ENCODE assay signal across 8 mouse cellular contexts in the genomic region with DNA sequence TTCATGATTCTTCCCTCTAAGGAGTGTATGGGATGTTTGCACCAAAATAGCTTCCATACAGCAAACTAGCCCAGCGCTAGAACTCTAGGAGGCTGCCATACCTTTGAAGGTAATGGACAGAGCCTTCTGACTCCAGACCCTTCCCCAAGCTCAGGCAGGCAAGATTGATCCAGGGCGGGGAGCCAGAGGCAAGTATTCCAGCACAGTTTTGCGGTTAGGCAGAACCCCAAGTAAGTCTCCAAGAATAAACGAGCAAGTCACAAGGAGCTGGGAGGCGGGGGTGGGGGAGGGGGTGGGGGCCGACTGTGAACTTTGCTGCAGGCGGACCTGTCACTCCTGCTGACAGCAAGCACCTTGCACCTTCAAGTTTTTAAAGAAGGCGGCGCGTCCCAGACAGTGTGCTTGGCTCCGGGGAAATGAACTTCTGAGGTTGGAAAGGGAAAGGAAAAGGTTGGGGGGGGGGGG. TPM values are rescaled to one million over a fixed set of nuclear protein-coding genes. Genes with fewer than 3 reads are reported as not detected.
A peak's percentile ranks its signal among the peaks of the same experiment; 100 is the strongest.
DNase-seq lines count a peak whose midpoint lies in the region; ATAC-seq lines count a peak whose summit lies in the region.

No protein-coding gene starts in this region.

- no peaks in the 10 kb centered on the region for H3K27me3 ChIP-seq in forebrain, embryonic 15.5 days
- no peaks in the 10 kb centered on the region for H3K27me3 ChIP-seq in intestine, embryonic 14.5 days (replicated peaks; ENCODE audit: control insufficient read depth, insufficient read depth, low read length)
- H3K27me3 ChIP-seq in midbrain, embryonic 15.5 days (replicated peaks): no peaks in the 10 kb centered on the region

- H3K4me2 ChIP-seq in forebrain, embryonic 15.5 days (replicated peaks): peak overlapping the region; percentile 95
- peak overlapping the region; percentile 58 for H3K4me2 ChIP-seq in intestine, embryonic 14.5 days (ENCODE audit: low read length)
- peak overlapping the region; percentile 70 for H3K4me2 ChIP-seq in midbrain, embryonic 15.5 days

- H3K36me3 ChIP-seq in forebrain, embryonic 15.5 days: peaks cover 4% of the 10 kb centered on the region; the same call in 1 of the 2 replicates
- H3K36me3 ChIP-seq in intestine, embryonic 14.5 days (ENCODE audit: control insufficient read depth, insufficient read depth, low read length): peaks cover 9% of the 10 kb centered on the region; the same call in 1 of the 2 replicates
- no peaks in the 10 kb centered on the region for H3K36me3 ChIP-seq in midbrain, embryonic 15.5 days (replicated peaks)

- no peak overlapping the region for H3K27ac ChIP-seq in forebrain, embryonic 15.5 days (replicated peaks)
- no peak overlapping the region for H3K27ac ChIP-seq in intestine, embryonic 14.5 days (ENCODE audit: low read depth)
- H3K27ac ChIP-seq in midbrain, embryonic 15.5 days: no peak overlapping the region

- peak; percentile 61 for ATAC-seq in forebrain, embryonic 15.5 days (replicated peaks)
- ATAC-seq in intestine, embryonic 14.5 days (replicated peaks; ENCODE audit: low FRiP score, low TSS enrichment, low read depth): peak; percentile 86
- no peak; the same call in 1 of the 2 replicates for ATAC-seq in midbrain, embryonic 15.5 days (replicated peaks)
- no peak for ATAC-seq in megakaryocyte progenitor cell, adult 5-6 weeks (replicated peaks; ENCODE audit: poor library complexity)

- peak overlapping the region; percentile 48 for H3K4me3 ChIP-seq in forebrain, embryonic 15.5 days
- peak overlapping the region; percentile 38 for H3K4me3 ChIP-seq in intestine, embryonic 14.5 days (ENCODE audit: low read depth, low read length)
- H3K4me3 ChIP-seq in midbrain, embryonic 15.5 days: peak overlapping the region; percentile 40

- peaks cover 16% of the 10 kb centered on the region for H3K4me1 ChIP-seq in forebrain, embryonic 15.5 days
- peaks cover 3% of the 10 kb centered on the region; the same call in 1 of the 2 replicates for H3K4me1 ChIP-seq in intestine, embryonic 14.5 days (replicated peaks; ENCODE audit: control insufficient read depth, insufficient read depth, low read length)
- peaks cover 11% of the 10 kb centered on the region for H3K4me1 ChIP-seq in midbrain, embryonic 15.5 days

- H3K9ac ChIP-seq in forebrain, embryonic 15.5 days (replicated peaks): peak overlapping the region; percentile 50
- peak overlapping the region; percentile 23; the same call in 1 of the 2 replicates for H3K9ac ChIP-seq in intestine, embryonic 14.5 days (ENCODE audit: low read length)
- H3K9ac ChIP-seq in midbrain, embryonic 15.5 days: peak overlapping the region; percentile 40; the same call in 1 of the 2 replicates

- DNase-seq in cerebellum, postnatal 10 days: peak; percentile 19 to 33
- DNase-seq in cerebellum, adult 11-12 months: no peak
- peak; percentile 7 for DNase-seq in 3134 (ENCODE audit: extremely low read depth, insufficient read length, low spot score)
- DNase-seq in intestine, embryonic 14.5 days (ENCODE audit: low spot score): no peak
- DNase-seq in testis, postnatal 14 days (ENCODE audit: low spot score): no peak

- no peaks in the 10 kb centered on the region for H3K9me3 ChIP-seq in forebrain, embryonic 15.5 days
- no peaks in the 10 kb centered on the region for H3K9me3 ChIP-seq in intestine, embryonic 14.5 days (ENCODE audit: control insufficient read depth, low read length)
- H3K9me3 ChIP-seq in midbrain, embryonic 15.5 days: no peaks in the 10 kb centered on the region

- WGBS in forebrain, embryonic 15.5 days: 15% methylated on average over 11 of the region's 11 CpGs
- WGBS in intestine, embryonic 14.5 days: 15% methylated on average over 11 of the region's 11 CpGs
- 19% methylated on average over 11 of the region's 11 CpGs for WGBS in midbrain, embryonic 15.5 days

RNA-seq across cellular contexts. Expression of gene Cmya5, which starts 0.7 kb away (rescaled TPM):
- polyA plus RNA-seq in forebrain, embryonic 15.5 days (2015; fragmentation: Nextera tagmentation; extraction: Ambion mirVana): 0.15 and 0.19 TPM in 2 replicates
- polyA plus RNA-seq in intestine, embryonic 14.5 days (2014; fragmentation: Nextera tagmentation; extraction: Ambion mirVana): 0.16 and 0.20 TPM in 2 replicates
- 0.10 and 0.14 TPM in 2 replicates for polyA plus RNA-seq in midbrain, embryonic 15.5 days (2015; fragmentation: Nextera tagmentation; extraction: Ambion mirVana)
- not detected in 2 replicates for total RNA-seq in megakaryocyte progenitor cell, adult 5-6 weeks (2015)
- total RNA-seq in megakaryocyte progenitor cell, adult 5-6 weeks (2017): 0.03 TPM in 1 of 2 replicates, not detected in the other

RNA-seq across cellular contexts. Expression of gene Tent2, which starts 48.3 kb away (rescaled TPM):
- polyA plus RNA-seq in forebrain, embryonic 15.5 days (2015; fragmentation: Nextera tagmentation; extraction: Ambion mirVana): 45.3 and 45.9 TPM in 2 replicates
- polyA plus RNA-seq in intestine, embryonic 14.5 days (2014; fragmentation: Nextera tagmentation; extraction: Ambion mirVana): 74.0 and 81.2 TPM in 2 replicates
- polyA plus RNA-seq in midbrain, embryonic 15.5 days (2015; fragmentation: Nextera tagmentation; extraction: Ambion mirVana): 35.9 and 36.1 TPM in 2 replicates
- 121 and 124 TPM in 2 replicates for total RNA-seq in megakaryocyte progenitor cell, adult 5-6 weeks (2015)
- total RNA-seq in megakaryocyte progenitor cell, adult 5-6 weeks (2017): 34.7 and 51.1 TPM in 2 replicates

Comparison
In these comparisons a context has a peak if more than half of its experiments do, and no peak if none do; other contexts are left out.
1. DNase-seq: peak in cerebellum, postnatal 10 days (2 of 2) and 3134 (single experiment); none in cerebellum, adult 11-12 months (single experiment), intestine, embryonic 14.5 days (single experiment) and testis, postnatal 14 days (single experiment).
2. ATAC-seq: peak in forebrain, embryonic 15.5 days (single experiment) and intestine, embryonic 14.5 days (single experiment); none in midbrain, embryonic 15.5 days (single experiment) and megakaryocyte progenitor cell, adult 5-6 weeks (single experiment).
3. Peak in every context shown above with its lines, with median percentiles within 50 percentile points of each other: H3K4me2 ChIP-seq, H3K4me3 ChIP-seq and H3K9ac ChIP-seq.